Mouse (Mus musculus) gastrocnemius, adult 8-10 months (tissue): ENCODE results near the gene Chd4. TPM values are rescaled to one million over a fixed set of nuclear protein-coding genes. Genes with fewer than 3 reads are reported as not detected.
A peak's percentile ranks its signal among the peaks of the same experiment; 100 is the strongest.
"Not testable (repeated sequence)": the region's sequence is repeated elsewhere in the genome, so short reads cannot be mapped to it uniquely, and the experiment has no call there.

Experiments
- DNase-seq, 2 experiments: peaks; one replicate each; pipeline ENCODE4 v3.0.0; 2022; ENCODE audit warnings: low spot score in 2 of 2
- total RNA-seq, 4 experiments: library from RNA; stranded (reverse); gene quantifications; 2 replicates each; pipeline ENCODE4 v1.2.4; 2022

The Chd4 gene
- total RNA-seq, result 10 to 100 TPM; 72.6 to 77.3 (median 74.3) TPM

- peak; percentile 89 to 95 for DNase-seq
These were observed at the start of gene Chd4 for GRCm38 (mm10) chr6:125095391-125096278. Gene Chd4 (plus strand): TSS chr6:125095981.

- peak; percentile 52 to 63 for DNase-seq
These were observed 49.1 kb upstream of the Chd4 start for GRCm38 (mm10) chr6:125046691-125047090.

- DNase-seq, result no peak
These were observed 46.1 kb upstream of the Chd4 start, which contains the start of gene Acrbp for GRCm38 (mm10) chr6:125049678-125050077. Gene Acrbp (plus strand): TSS chr6:125049689.

- no peak for DNase-seq
These were observed 44.5 kb upstream of the Chd4 start for GRCm38 (mm10) chr6:125051237-125051636.

GRCm38 (mm10) chr6:125061493-125061892 lies 34.3 kb upstream of the Chd4 start:
- DNase-seq, result no peak

GRCm38 (mm10) chr6:125062511-125062910 lies 33.3 kb upstream of the Chd4 start:
- no peak for DNase-seq

- DNase-seq, result no peak
These were observed 31.9 kb upstream of the Chd4 start for GRCm38 (mm10) chr6:125063906-125064305.

GRCm38 (mm10) chr6:125065223-125065622 lies 30.6 kb upstream of the Chd4 start:
- not testable (repeated sequence) for DNase-seq

- no peak for DNase-seq
These were observed 28.2 kb upstream of the Chd4 start, which contains the start of gene Lpar5 for GRCm38 (mm10) chr6:125067571-125067995. Gene Lpar5 (plus strand): TSS chr6:125067920.

- no peak for DNase-seq
These were observed 24.4 kb upstream of the Chd4 start for GRCm38 (mm10) chr6:125071170-125071895.

- DNase-seq, result no peak
These were observed 23.9 kb upstream of the Chd4 start for GRCm38 (mm10) chr6:125071896-125072279.

- DNase-seq, result no peak
These were observed 22.0 kb upstream of the Chd4 start for GRCm38 (mm10) chr6:125073825-125074224.

GRCm38 (mm10) chr6:125081394-125081793 lies 14.4 kb upstream of the Chd4 start:
- DNase-seq, result no peak

GRCm38 (mm10) chr6:125081797-125082560 lies 13.8 kb upstream of the Chd4 start:
- peak; percentile 83 to 90 for DNase-seq

GRCm38 (mm10) chr6:125082801-125083386 lies 12.9 kb upstream of the Chd4 start:
- DNase-seq, result no peak

- peak in 1 of 2 experiments; percentile 31 for DNase-seq
These were observed 11.4 kb upstream of the Chd4 start for GRCm38 (mm10) chr6:125084424-125084823.

GRCm38 (mm10) chr6:125087937-125088336 lies 7.8 kb upstream of the Chd4 start:
- no peak for DNase-seq

GRCm38 (mm10) chr6:125088561-125089321 lies 7.0 kb upstream of the Chd4 start:
- peak; percentile 53 to 76 for DNase-seq

GRCm38 (mm10) chr6:125089521-125090321 lies 6.1 kb upstream of the Chd4 start:
- DNase-seq, result peak; percentile 63 to 83
